Mouse (Mus musculus): ENCODE results near the gene Olfr923. TPM values are rescaled to one million over a fixed set of nuclear protein-coding genes. Genes with fewer than 3 reads are reported as not detected.

The Olfr923 gene
- not detected in 2 replicates for total RNA-seq (2012; rRNA removed)

- no peak for TF ChIP-seq HCFC1 (IDR thresholded peaks at IDR 0.05; ENCODE audit: borderline replicate concordance, insufficient read depth, low read length)
- no peak for TF ChIP-seq MAFK (IDR thresholded peaks at IDR 0.05; ENCODE audit: insufficient read depth, low read depth, low read length)
- TF ChIP-seq ZNF384 (IDR thresholded peaks at IDR 0.05; ENCODE audit: low read depth, low read length): no peak
- no peak for TF ChIP-seq CHD2 (IDR thresholded peaks at IDR 0.05; ENCODE audit: low read depth, low read length)
- TF ChIP-seq ZC3H11A (IDR thresholded peaks at IDR 0.05; ENCODE audit: borderline replicate concordance, low read depth, low read length): no peak
- Histone ChIP-seq H3K9ac (ENCODE audit: insufficient read depth, low read depth, low read length, poor library complexity, severe bottlenecking) (no peak within 1 kb of the TSS), H3K27ac (ENCODE audit: insufficient read depth, low read depth, low read length, poor library complexity, severe bottlenecking) (no peak within 1 kb of the TSS), H3K4me1 (ENCODE audit: control insufficient read depth in 2 of 2, insufficient read depth in 2 of 2, low read length in 2 of 2, poor library complexity in 1 of 2) (no peaks in the 10 kb centered on the region), H3K36me3 (ENCODE audit: control insufficient read depth, insufficient read depth, low read length, poor library complexity, severe bottlenecking) (no peaks in the 10 kb centered on the region), H3K9me3 (ENCODE audit: control insufficient read depth, insufficient read depth, low read depth, low read length) (no peaks in the 10 kb centered on the region), H3K4me3 (ENCODE audit: insufficient read depth in 1 of 2, low read depth in 1 of 2, low read length in 2 of 2, poor library complexity in 1 of 2, severe bottlenecking in 1 of 2) (no peak within 1 kb of the TSS)
- no peak for DNase-seq (ENCODE audit: low read depth, low spot score)
- in situ Hi-C loops (cut with MboI; ENCODE audit: low sequenced_read_pairs in 2 of 2, unreplicated experiment in 2 of 2): no loop called here
Observed at GRCm38 (mm10) chr9:38826245-38826644, at the start of gene Olfr923. Olfr923 (plus strand) TSS chr9:38826545.

- no peak overlapping the region for H3K27ac ChIP-seq (ENCODE audit: insufficient read depth, low read depth, low read length, poor library complexity, severe bottlenecking)
- no peak for TF ChIP-seq MAFK (IDR thresholded peaks at IDR 0.05; ENCODE audit: insufficient read depth, low read depth, low read length)
- TF ChIP-seq ZNF384 (IDR thresholded peaks at IDR 0.05; ENCODE audit: low read depth, low read length): no peak
- no peak for TF ChIP-seq CHD2 (IDR thresholded peaks at IDR 0.05; ENCODE audit: low read depth, low read length)
- TF ChIP-seq HCFC1 (IDR thresholded peaks at IDR 0.05; ENCODE audit: borderline replicate concordance, insufficient read depth, low read length): no peak
- no peak for TF ChIP-seq ZC3H11A (IDR thresholded peaks at IDR 0.05; ENCODE audit: borderline replicate concordance, low read depth, low read length)
- no peak overlapping the region for H3K9ac ChIP-seq (ENCODE audit: insufficient read depth, low read depth, low read length, poor library complexity, severe bottlenecking)
- no peak for DNase-seq (ENCODE audit: low read depth, low spot score)
- no peaks in the 10 kb centered on the region for H3K4me1 ChIP-seq (ENCODE audit: control insufficient read depth in 2 of 2, insufficient read depth in 2 of 2, low read length in 2 of 2, poor library complexity in 1 of 2)
- no peaks in the 10 kb centered on the region for H3K36me3 ChIP-seq (ENCODE audit: control insufficient read depth, insufficient read depth, low read length, poor library complexity, severe bottlenecking)
- H3K4me3 ChIP-seq (ENCODE audit: insufficient read depth in 1 of 2, low read depth in 1 of 2, low read length in 2 of 2, poor library complexity in 1 of 2, severe bottlenecking in 1 of 2): no peak overlapping the region
- in situ Hi-C loops (cut with MboI; ENCODE audit: low sequenced_read_pairs in 2 of 2, unreplicated experiment in 2 of 2): no loop called here
- H3K9me3 ChIP-seq (ENCODE audit: control insufficient read depth, insufficient read depth, low read depth, low read length): no peaks in the 10 kb centered on the region
Observed at GRCm38 (mm10) chr9:38792689-38793088, 33.7 kb upstream of the Olfr923 start.

- Histone ChIP-seq H3K36me3 (ENCODE audit: control insufficient read depth, insufficient read depth, low read length, poor library complexity, severe bottlenecking) (no peaks in the 10 kb centered on the region), H3K27ac (ENCODE audit: insufficient read depth, low read depth, low read length, poor library complexity, severe bottlenecking) (no peak overlapping the region), H3K9me3 (ENCODE audit: control insufficient read depth, insufficient read depth, low read depth, low read length) (peaks cover 2% of the 10 kb centered on the region; the same call in 1 of the 2 replicates), H3K4me3 (ENCODE audit: insufficient read depth in 1 of 2, low read depth in 1 of 2, low read length in 2 of 2, poor library complexity in 1 of 2, severe bottlenecking in 1 of 2) (no peak overlapping the region), H3K4me1 (ENCODE audit: control insufficient read depth in 2 of 2, insufficient read depth in 2 of 2, low read length in 2 of 2, poor library complexity in 1 of 2) (no peaks in the 10 kb centered on the region), H3K9ac (ENCODE audit: insufficient read depth, low read depth, low read length, poor library complexity, severe bottlenecking) (no peak overlapping the region)
- DNase-seq (ENCODE audit: low read depth, low spot score): no peak
- no peak for TF ChIP-seq CHD2 (IDR thresholded peaks at IDR 0.05; ENCODE audit: low read depth, low read length)
- TF ChIP-seq ZNF384 (IDR thresholded peaks at IDR 0.05; ENCODE audit: low read depth, low read length): no peak
- no peak for TF ChIP-seq HCFC1 (IDR thresholded peaks at IDR 0.05; ENCODE audit: borderline replicate concordance, insufficient read depth, low read length)
- no peak for TF ChIP-seq ZC3H11A (IDR thresholded peaks at IDR 0.05; ENCODE audit: borderline replicate concordance, low read depth, low read length)
- TF ChIP-seq MAFK (IDR thresholded peaks at IDR 0.05; ENCODE audit: insufficient read depth, low read depth, low read length): no peak
- in situ Hi-C loops (cut with MboI; ENCODE audit: low sequenced_read_pairs in 2 of 2, unreplicated experiment in 2 of 2): no loop called here
Observed at GRCm38 (mm10) chr9:38805696-38806095, 20.6 kb upstream of the Olfr923 start.

- Histone ChIP-seq H3K4me1 (ENCODE audit: control insufficient read depth in 2 of 2, insufficient read depth in 2 of 2, low read length in 2 of 2, poor library complexity in 1 of 2) (no peaks in the 10 kb centered on the region), H3K4me3 (ENCODE audit: insufficient read depth in 1 of 2, low read depth in 1 of 2, low read length in 2 of 2, poor library complexity in 1 of 2, severe bottlenecking in 1 of 2) (no peak within 1 kb of the TSS), H3K36me3 (ENCODE audit: control insufficient read depth, insufficient read depth, low read length, poor library complexity, severe bottlenecking) (no peaks in the 10 kb centered on the region), H3K9ac (ENCODE audit: insufficient read depth, low read depth, low read length, poor library complexity, severe bottlenecking) (no peak within 1 kb of the TSS), H3K27ac (ENCODE audit: insufficient read depth, low read depth, low read length, poor library complexity, severe bottlenecking) (no peak within 1 kb of the TSS), H3K9me3 (ENCODE audit: control insufficient read depth, insufficient read depth, low read depth, low read length) (no peaks in the 10 kb centered on the region)
- no peak for TF ChIP-seq CHD2 (IDR thresholded peaks at IDR 0.05; ENCODE audit: low read depth, low read length)
- TF ChIP-seq MAFK (IDR thresholded peaks at IDR 0.05; ENCODE audit: insufficient read depth, low read depth, low read length): no peak
- TF ChIP-seq ZC3H11A (IDR thresholded peaks at IDR 0.05; ENCODE audit: borderline replicate concordance, low read depth, low read length): no peak
- DNase-seq (ENCODE audit: low read depth, low spot score): no peak
- in situ Hi-C loops (cut with MboI; ENCODE audit: low sequenced_read_pairs in 2 of 2, unreplicated experiment in 2 of 2): no loop called here
Observed at GRCm38 (mm10) chr9:38814314-38814713, 12.0 kb upstream of the Olfr923 start, which contains the start of gene Olfr922. Olfr922 (plus strand) TSS chr9:38814614.

GRCm38 (mm10) chr9:38815458-38815986 lies 10.8 kb upstream of the Olfr923 start:
- Histone ChIP-seq H3K9ac (ENCODE audit: insufficient read depth, low read depth, low read length, poor library complexity, severe bottlenecking) (no peak overlapping the region), H3K27ac (ENCODE audit: insufficient read depth, low read depth, low read length, poor library complexity, severe bottlenecking) (no peak overlapping the region), H3K36me3 (ENCODE audit: control insufficient read depth, insufficient read depth, low read length, poor library complexity, severe bottlenecking) (no peaks in the 10 kb centered on the region), H3K4me1 (ENCODE audit: control insufficient read depth in 2 of 2, insufficient read depth in 2 of 2, low read length in 2 of 2, poor library complexity in 1 of 2) (no peaks in the 10 kb centered on the region), H3K9me3 (ENCODE audit: control insufficient read depth, insufficient read depth, low read depth, low read length) (no peaks in the 10 kb centered on the region), H3K4me3 (ENCODE audit: insufficient read depth in 1 of 2, low read depth in 1 of 2, low read length in 2 of 2, poor library complexity in 1 of 2, severe bottlenecking in 1 of 2) (no peak overlapping the region)
- in situ Hi-C loops (cut with MboI; ENCODE audit: low sequenced_read_pairs in 2 of 2, unreplicated experiment in 2 of 2): no loop called here
- DNase-seq (ENCODE audit: low read depth, low spot score): no peak
- no peak for TF ChIP-seq MAFK (IDR thresholded peaks at IDR 0.05; ENCODE audit: insufficient read depth, low read depth, low read length)
- TF ChIP-seq ZNF384 (IDR thresholded peaks at IDR 0.05; ENCODE audit: low read depth, low read length): no peak
- TF ChIP-seq ZC3H11A (IDR thresholded peaks at IDR 0.05; ENCODE audit: borderline replicate concordance, low read depth, low read length): no peak
- TF ChIP-seq HCFC1 (IDR thresholded peaks at IDR 0.05; ENCODE audit: borderline replicate concordance, insufficient read depth, low read length): no peak
- TF ChIP-seq CHD2 (IDR thresholded peaks at IDR 0.05; ENCODE audit: low read depth, low read length): no peak
